Mouse (Mus musculus) layer of hippocampus, adult 18-20 months (tissue): ENCODE measurements around the gene Tcte2. TPM values are rescaled to one million over a fixed set of nuclear protein-coding genes. Genes with fewer than 3 reads are reported as not detected.
"Not testable (repeated sequence)": the region's sequence is repeated elsewhere in the genome, so short reads cannot be mapped to it uniquely, and the experiment has no call there.

Experiments used
- DNase-seq, 2 experiments: peaks; one replicate each; pipeline ENCODE4 v3.0.0; 2022; ENCODE audit warnings: low spot score in 2 of 2
- long read RNA-seq: library from polyadenylated mRNA; stranded (forward); transcript quantifications from one replicate; pipeline ENCODE4 v2.0.0, GENCODE M21; 2021
- total RNA-seq, 2 experiments: library from RNA; stranded (reverse); gene quantifications; 2 replicates each; pipeline ENCODE4 v1.2.3; 2021

Gene Tcte2
- 10 to 100 TPM; 18.5 to 21.0 TPM for total RNA-seq
- long read RNA-seq, partial matches to known transcripts = 0 of 6 reads
- long read RNA-seq, other reads (novel, unspliced or antisense) = 5 of 6 reads

GRCm38 (mm10) chr17:13761179-13761913 lies at the start of gene Tcte2:
Gene Tcte2, minus strand, starts transcription at chr17:13761825.
- peak in 1 of 2 experiments; percentile 36 for DNase-seq

DNA sequence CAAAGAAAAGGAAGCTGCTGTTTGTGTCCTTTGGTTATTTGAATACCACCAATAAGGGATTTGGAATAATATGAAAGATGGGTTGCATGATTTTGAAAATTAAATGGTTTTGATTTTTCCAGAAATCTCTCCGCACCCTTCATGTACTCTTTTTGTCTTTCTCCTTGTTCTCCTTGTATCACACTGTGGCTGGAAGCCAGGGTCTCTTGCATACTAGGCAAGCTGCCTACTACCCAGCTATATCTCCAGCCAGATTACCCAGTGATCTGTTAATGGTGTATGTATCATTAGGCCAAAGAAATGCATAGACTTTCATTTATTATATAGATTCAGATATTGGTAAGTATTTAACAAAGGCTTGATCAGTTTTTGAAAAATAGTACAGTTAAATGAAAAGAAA lies 44.4 kb upstream of the Tcte2 start:
- no peak for DNase-seq

DNA sequence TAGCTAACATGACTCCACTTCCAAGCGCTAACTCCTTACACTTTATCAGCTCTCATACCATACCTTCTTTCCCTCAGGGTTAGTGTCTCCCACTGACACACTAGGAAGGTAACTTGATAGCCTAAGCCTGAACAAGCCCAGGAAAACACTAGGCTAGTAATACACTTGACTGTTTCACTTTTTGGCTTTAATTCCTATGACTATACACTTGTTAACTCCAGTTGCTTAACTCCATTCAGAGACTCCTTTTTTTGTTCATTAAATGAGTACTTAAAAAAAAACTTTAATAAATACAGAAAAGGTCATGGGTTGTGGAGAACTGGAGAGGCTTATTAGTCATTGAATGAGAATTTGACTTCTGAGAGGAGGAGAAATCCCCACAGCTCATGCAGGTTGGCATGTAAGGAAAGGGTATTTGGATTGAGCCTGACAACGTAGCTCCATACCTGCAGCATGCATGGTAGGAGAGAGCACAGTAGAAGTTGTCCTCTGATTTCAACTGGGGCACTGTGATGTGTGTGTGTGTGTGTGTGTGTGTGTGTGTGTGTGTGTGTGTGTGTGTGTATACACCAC lies 41.3 kb upstream of the Tcte2 start:
- DNase-seq = no peak

- no peak for DNase-seq
These were observed 36.1 kb upstream of the Tcte2 start for GRCm38 (mm10) chr17:13797691-13798090.

- DNase-seq = not testable (repeated sequence)
These were observed 28.4 kb upstream of the Tcte2 start for GRCm38 (mm10) chr17:13790033-13790432.

DNA sequence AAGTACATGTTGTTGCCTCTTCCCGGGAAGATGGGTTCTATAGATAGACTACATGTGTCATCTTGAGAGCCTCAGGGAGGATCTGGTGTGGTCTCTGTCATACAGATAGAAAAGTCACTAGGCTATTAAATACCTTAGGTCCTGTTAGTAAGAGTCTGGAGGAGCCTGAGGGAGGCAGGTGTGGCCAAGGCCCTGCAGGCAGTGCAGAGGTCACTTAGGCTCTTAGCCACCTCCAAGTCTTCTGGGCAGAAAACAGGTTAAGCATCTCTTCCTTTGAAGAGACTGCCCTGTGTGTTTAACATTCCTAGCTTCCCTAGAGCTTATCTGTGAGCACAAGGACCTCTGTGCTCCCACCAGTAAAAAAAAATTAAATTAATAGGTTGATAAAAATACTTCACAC lies 21.8 kb upstream of the Tcte2 start:
- DNase-seq = no peak

GRCm38 (mm10) chr17:13781948-13782347 lies 20.3 kb upstream of the Tcte2 start:
- peak in 1 of 2 experiments; percentile 28 for DNase-seq

DNA sequence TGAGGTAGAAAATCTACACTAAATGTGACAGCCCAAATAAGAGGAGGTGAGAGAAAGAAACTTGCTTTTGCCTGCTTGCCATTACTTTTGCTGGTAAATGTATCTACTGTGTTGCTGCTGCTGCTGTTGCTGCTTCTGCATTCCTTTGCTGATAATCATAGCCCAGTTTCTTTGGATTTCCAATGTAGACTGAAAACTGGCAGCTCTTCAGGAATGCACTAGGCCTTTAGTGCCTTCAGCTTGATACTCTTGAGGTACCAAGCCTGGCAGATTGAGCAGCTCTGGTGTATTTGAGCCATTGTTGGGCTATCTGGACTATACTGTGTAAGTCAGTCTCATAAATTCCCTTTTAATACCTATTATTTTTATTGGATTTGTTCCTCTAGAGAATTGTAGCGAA lies 17.2 kb upstream of the Tcte2 start:
- no peak for DNase-seq

- no peak for DNase-seq
These were observed 16.1 kb upstream of the Tcte2 start for GRCm38 (mm10) chr17:13777676-13778075.

GRCm38 (mm10) chr17:13769256-13769655 lies 7.6 kb upstream of the Tcte2 start:
- DNase-seq = peak in 1 of 2 experiments; percentile 33

DNA sequence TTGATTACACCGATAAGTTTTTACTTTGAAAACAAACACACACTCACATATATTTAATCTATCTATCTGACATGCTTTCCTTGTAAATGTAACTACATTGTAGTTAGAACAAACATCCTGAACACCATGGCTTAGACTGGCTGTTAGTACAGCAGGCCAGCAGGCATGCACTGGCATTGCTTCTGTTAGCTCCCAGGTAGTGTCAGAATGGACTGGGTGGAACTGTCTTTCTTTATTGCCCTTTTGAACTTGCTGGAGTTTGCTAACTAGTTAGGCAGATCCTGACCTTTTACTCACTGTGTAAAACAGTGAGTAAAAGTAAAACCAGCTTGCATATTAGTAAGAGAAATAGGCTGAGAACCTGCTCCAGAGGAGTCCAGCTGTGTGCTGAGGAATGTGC lies 6.9 kb upstream of the Tcte2 start:
- DNase-seq = no peak

DNA sequence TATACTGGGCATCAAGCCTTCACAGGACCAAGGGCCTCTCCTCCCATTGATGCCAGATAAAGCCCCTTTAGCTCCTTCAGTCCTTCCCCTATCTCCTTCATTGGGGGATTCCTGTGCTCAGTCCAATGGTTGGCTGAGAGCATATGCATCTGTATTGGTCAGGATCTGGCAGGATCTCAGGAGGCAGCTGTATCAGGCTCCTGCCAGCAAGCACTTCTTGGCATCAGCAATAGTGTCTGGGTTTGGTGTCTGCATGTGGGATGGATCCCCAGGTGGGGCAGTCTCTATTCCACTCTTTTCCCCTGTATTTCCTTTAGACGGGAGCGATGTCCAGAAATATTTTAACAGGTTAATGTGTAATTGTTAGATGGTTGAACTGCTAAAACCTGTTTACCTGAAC lies 3.3 kb upstream of the Tcte2 start:
- not testable (repeated sequence) for DNase-seq

- no peak for DNase-seq
These were observed 2.2 kb upstream of the Tcte2 start for GRCm38 (mm10) chr17:13763819-13764218.

DNA sequence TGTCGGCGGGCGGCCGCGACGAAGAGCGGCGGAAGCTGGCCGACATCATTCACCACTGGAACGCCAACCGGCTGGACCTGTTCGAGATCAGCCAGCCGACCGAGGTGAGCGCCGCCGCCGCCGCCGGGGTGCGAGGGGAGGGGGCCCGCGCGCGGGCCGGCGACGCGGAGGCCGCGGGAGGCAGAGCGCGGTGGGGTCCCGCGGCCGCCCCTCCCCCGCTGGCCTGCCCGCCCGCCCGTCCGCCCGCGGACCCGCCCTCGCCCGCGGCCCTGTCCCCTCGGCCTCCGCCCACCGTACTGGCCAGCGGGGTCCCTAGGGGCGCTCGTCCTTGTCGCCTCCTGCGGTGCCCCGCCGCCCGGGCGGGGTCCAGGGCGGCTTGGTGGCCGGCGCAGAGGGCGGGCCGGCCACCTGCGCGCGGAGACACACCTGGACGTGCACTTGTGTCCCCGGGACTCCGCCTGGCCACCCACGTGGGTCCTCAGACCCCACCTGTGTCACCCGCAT lies 898 bp downstream of the Tcte2 start:
- DNase-seq = no peak

- DNase-seq = peak; percentile 68 to 84
These were observed 1.6 kb downstream of the Tcte2 start, which contains the start of gene Afdn for GRCm38 (mm10) chr17:13759853-13760627. Gene Afdn, plus strand, starts transcription at chr17:13760539.

DNA sequence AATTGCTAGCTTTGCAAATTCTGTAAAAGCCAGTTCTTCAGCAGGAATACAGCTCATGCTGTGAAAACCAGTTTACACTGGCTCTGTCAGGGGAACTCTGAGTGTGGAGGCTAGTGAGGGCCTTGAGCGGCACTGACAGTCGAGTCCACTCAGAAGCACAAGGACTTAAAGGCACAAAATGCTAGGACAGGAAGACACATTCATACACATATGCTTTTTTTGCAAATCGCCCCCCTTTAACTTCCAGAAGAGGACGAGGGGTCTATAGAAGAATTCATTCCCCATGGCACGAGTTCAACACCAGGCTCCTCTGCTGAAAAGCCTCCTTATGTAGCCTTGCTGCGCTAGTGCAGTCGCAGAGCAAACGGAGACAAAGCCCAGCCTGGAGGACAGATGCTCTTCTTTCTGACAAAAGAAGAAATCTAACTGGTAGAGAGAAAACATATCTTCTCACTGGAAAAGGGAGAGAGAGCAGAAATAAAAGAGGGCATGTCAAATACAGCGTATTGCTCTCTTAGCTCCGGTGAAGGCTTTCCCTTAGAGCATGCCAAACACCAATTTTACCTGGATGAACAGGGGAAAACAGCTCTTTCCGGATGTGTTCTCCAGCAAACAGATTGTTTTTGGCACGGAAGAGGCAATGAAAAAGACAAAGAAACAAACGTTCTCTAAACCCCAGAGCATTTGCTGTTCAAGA lies 2.3 kb downstream of the Tcte2 start:
- peak in 1 of 2 experiments; percentile 34 for DNase-seq

GRCm38 (mm10) chr17:13758586-13758985 lies 3.0 kb downstream of the Tcte2 start:
- DNase-seq = no peak

DNA sequence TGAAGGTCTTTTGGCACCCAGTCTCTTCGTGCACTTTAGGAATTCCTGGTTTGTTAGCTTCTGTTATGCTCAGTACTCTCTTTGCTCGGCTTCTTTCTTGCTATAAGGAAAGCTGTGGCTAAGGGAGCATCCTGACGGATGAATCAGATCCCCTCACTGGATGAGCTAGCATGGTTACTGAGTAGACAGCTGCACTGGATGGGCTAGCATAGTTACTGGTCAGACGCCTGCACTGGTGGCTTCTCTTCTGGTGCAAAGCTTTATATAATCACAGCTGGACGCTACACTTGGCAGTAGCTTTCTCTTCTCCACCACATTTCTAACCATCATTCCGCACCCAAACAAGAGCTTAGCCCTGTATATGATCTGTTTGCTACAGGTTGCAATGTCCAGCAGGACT lies 6.7 kb downstream of the Tcte2 start:
- no peak for DNase-seq

DNA sequence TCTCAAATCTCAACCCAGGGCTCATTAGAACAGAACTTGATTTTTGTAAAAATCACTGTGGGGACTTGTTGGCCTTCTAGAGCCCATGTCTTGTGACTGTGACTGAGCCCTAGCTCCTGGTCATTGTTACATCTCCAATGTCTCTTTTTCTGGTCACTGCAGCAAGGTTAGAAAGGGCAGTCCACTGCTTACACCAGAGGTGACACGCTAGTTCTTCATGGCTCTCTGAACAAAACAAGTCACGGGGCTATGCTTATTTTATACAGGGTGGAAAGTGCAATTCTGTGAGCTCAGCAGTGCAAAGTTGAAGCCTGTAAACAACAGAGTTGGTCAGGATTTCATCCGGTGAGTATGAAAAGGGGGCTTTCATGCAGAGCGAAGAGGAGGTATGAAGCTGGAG lies 7.7 kb downstream of the Tcte2 start:
- no peak for DNase-seq

DNA sequence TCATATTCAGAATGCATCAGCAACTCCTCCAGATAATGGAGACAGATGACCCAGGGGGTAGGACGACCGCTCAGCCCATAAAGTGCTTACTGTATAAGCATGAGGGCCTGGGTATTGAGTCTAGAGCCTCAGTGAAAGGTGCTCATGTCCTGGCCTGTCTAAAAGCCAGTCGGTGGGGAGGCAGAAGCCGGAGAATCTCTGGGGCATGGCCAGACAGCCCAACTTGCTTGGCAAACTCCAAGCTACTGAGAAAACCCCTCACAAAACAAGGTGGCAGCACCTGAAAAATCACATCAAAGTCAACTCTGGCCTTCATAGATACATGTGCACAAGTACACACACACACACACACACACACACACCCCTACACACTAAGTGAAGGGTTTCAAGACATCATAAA lies 12.6 kb downstream of the Tcte2 start:
- no peak for DNase-seq

DNA sequence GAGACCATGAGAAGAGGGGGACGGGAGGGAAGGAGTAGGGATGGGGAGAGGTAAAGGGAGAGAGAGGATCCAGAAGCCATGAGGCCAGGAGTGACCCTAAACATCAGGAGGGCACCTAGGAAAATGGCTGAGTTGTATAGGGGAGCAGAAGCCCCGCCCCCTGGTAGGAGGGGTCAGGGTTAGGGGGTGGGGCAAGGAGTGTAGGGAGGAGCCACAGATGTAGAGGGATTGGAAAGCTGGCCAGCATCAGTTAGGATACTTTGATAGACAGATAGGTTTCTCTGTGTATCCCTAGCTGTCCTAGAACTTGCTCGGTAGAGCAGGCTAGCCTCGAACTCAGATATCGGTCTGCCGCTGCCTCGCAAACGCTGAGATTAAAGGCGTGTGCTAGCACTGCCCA lies 13.9 kb downstream of the Tcte2 start:
- DNase-seq = no peak
